Mouse (Mus musculus): ENCODE data around the gene AI467606.

The AI467606 gene

DNA sequence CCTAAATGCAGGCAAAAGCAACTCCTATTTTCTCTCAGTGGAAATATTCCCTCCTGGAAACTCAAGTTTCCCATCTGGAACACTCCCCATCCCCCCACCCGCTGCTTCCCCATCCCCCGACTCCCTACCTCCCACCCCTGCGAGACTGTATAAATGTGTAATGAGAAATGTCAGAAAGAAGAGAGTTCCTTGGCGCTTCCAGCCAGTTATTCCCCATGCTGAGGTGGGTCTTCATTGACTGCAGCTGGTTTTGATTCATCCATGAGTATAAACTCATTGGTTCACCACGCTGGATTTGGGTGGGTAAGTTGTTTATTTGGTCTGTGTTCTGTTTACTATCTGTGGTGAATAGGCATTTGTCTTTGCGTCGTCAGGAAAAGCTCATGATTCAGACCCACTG lies 5.3 kb downstream of the AI467606 start:
- DNase-seq = no peak

DNA sequence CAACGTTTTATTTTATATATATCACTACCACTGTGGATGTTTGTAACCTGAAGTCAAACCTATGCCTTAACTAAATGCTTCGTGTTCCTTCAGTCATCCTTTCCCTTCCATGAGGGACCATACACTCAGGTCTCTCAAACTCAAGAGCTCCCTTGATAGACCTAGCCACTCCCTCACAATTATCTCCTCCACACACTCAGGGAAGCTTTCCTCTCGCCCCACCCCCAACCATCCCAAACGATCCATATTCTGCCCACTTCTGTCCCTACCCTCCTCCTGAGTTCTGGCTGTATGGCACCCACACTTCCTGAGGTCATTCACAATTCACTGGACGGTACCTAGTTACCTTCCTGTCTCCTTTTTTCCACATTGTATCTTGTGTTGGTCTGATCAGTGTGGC lies 7.4 kb downstream of the AI467606 start:
- no peak for DNase-seq

DNA sequence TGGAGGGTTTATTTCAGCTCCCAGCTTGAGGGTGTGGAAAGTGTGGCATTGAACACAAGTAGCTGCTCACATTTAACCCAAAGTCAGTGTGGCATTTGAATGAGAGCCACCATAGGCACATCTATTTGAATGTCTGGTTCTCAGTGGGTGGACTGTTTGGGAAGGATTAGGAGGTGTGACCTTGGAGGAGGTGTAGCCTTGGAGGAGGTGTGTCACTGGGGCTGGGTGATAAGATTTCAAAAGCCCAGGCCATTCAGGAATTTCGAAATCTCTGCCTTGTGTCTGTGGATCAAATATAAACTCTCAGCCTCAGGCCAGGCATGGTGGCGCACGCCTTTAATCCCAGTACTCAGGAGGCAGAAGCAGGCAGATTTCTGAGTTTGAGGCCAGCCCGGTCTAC lies 7.8 kb downstream of the AI467606 start:
- DNase-seq = no peak

DNA sequence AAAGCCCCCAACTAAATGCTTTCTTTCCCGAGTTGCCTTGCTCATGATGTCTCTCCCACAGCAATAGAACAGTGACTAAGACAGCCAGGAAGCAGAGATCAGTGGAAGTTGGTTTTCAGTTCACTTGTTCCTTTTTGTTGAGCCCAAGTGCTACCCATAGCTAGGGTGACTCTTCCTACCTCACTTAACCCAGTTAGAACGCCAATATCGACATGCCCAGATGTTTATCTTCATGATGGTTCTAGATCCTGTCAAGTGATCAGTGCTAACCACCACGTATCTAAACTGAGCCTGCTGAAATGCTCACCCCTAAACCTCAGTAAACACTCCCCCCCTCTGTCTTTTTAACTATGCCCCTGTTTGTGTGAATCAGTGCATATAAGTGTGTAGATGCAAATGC lies 8.4 kb downstream of the AI467606 start:
- DNase-seq = no peak

DNA sequence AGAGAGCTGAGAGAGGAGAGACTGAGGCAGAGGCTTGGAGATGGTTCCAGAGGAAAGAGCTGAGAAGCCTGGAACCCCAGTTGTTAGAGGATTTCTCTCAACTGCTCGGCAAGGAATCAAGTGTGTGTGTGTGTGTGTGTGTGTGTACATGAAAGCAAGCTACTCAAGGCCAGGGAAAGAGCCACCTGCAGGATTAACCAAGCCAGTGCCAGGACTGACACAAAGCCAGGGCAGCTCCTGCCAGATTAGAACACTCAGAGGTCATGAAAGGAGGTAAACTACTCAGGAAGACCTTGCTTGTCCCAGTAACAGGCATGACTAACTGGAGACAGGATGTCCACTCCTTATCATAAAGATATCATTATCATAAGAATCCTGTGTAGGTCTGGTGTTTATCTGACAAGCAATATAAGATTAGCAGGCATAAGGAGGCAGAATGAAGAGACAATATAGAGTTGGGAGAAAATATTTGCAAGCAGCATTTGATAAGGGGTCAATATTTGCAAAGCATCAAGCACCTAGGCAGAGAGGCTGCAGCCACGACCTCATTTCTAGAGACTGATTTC lies 10.4 kb downstream of the AI467606 start:
- DNase-seq = no peak

DNA sequence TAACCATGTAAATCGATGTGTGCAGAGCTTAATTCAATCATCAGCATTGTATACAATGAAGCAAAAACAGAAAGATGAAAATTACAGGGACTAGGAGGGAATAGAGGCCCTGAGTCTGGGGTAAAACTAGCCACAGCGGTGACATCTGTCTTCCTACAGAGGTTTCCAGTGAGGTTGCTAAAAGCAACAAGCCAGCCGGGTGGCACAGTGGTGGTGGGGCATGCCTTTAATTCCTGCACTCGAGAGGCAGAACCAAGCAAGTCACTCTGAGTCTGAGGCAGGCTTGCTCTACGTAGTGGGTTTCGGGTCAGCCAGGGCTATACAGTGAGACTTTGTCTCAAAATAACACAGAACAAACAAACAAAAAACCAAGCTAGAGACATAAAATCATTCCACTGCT lies 11.0 kb downstream of the AI467606 start:
- DNase-seq = no peak

DNA sequence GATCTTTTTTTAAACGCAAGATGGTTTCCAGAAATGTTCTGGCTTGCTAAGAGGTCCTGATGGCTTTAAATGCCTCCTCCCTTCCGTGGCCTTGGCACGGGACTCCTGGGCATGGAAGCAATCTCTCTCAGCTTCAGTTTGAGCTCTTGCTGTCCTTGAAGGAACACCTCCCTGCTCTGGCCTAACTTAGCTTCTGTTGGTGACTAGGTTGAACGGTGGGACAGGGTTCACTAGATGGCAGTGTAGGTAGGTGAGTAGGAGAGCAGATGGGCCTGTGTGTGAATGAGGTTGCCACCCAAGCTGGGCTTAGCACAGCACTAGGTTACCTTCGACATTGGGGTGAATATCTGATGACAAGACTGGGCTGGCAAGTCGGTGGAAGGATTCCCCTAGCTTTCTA lies 12.8 kb downstream of the AI467606 start:
- DNase-seq = peak in 1 of 2 experiments; percentile 55

DNA sequence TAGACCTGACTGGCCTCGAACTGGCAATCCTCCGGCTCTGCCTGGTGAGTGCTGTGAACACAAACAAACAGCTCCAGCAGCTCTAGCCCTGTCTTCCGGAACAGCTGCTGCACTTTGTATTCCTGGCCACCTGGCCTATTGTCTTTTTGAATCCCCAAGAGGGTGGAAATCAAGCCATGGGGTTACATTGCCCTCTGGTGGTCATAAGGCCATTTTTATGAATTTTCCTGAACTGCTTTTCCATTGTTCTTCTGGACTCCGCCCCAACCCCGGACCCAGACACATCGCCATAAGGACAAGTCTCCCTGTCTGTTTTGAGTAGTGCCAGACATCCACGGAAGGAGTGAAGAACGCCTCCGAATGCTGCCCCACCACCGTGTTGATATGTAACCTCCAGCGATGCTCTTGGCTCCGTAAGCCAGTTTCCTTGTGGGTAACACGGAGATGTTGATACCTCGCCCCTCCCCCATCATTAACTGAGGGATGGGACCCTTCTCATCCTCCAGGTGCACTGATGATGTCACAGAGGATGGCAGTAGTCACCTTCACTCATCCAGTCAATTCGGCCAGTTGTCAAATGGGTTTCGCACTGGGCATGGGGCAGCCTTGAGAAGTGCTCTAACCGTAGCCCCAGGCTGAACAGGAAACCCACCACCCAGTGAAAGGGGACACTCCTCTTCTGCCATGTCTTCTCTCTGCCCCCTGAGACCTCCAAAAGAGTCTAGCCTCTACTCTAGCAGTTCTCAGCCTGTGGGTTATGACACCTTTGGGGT lies 13.6 kb downstream of the AI467606 start:
- peak; percentile 47 to 81 for DNase-seq

DNA sequence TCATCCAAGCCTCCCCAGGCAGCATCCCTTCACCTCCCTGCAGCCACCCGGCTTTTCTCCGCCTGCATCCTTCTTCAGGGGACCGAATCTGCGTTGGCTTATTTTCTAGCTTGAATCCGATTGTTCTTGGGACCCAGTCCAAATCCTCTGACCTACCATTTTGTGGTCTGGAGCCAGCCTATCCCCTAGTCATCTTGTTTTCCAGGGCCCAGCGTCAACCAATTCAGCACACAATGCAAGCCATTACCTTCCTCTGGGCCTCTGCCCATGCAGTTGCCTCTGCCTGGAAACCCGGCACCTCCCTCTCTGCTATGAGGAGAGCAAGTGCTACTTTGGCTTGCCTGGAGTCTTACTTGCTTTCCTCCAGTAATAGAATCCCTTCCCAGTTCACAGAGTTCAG lies 14.4 kb downstream of the AI467606 start:
- no peak for DNase-seq

DNA sequence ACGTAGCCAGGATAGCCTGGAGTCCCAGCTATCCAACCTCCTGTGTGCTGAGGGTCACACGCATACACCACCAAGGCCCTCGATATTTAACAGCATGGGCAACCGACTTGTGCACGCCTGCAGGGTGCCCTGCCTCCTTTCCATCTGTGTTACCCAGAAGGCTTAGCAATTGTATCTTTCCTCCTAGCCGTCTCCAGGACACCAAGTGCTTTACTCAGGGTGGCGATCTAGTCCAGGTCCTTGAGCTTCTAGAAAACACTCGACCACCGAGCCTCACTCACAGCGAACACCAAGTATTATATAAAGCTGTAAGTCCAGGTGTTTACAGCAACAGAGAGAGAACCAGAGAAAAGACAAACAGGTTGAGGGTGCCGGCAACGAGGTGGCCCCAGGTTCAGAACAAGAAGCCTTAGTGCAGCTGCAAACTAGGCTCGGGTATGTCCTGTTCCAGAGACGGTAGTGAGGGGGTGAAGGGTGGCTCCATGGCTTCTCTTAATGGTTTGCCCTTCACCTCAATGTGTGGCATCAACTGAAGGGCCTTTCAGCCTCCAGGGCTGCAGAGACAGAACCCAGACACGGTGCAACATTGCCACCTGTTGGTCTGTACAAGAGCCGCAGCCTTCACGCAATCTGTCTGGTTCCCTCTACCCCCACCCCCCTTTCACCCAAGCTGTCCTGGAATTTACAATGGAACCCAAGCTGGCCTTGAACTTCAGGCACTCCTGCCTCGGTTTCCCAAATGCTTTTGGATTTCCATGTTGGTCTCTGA lies 19.3 kb downstream of the AI467606 start:
- DNase-seq = peak; percentile 45 to 65

DNA sequence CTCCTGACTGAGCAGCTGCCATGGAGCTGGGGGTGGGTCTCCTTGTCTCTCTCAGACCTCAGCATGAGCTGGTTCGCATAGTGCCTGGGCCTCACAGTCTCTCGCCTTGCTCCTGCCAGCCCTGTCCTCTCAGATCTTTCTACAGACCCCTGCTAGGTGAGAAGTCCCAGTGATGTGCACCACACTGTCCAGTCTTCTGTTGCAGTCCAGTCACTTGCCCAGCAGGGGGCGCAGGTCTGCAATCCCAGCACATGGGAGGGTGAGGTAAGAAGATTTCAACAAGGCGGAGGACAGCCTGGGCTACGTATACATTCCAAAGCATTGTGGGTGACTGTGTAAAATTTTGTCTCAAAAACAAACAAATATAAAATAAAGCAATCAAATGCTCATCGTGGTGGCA lies 20.3 kb downstream of the AI467606 start:
- peak; percentile 55 to 71 for DNase-seq

DNA sequence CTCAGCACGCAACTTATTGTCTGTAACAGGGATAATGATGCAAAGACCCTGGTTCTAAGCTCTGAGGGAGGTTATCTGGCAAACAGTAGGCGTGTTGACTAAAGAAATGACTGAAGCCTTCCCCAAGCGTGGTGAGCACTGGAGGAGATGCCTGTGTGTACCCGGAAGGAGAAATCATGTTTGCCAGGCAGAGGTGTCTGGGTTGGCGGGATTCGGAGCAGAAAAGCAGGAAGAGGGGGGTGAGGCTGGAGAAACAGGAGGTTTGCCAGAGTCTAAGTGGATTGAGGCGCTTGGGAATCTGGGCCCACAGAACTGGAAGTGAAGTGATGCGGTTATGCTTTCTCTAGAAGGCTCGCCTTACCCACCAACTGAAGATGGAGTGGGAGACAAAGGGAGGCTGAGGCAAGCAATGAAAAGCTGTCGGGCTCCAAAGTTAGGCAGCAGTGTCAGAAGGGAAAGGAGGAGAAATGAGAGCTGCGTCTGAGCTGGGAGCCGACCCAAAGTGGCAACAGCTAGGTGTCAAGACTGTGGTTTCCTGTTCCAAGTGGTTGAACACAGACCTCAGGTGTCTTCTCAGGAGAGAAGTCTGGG lies 21.2 kb downstream of the AI467606 start:
- DNase-seq = no peak

DNA sequence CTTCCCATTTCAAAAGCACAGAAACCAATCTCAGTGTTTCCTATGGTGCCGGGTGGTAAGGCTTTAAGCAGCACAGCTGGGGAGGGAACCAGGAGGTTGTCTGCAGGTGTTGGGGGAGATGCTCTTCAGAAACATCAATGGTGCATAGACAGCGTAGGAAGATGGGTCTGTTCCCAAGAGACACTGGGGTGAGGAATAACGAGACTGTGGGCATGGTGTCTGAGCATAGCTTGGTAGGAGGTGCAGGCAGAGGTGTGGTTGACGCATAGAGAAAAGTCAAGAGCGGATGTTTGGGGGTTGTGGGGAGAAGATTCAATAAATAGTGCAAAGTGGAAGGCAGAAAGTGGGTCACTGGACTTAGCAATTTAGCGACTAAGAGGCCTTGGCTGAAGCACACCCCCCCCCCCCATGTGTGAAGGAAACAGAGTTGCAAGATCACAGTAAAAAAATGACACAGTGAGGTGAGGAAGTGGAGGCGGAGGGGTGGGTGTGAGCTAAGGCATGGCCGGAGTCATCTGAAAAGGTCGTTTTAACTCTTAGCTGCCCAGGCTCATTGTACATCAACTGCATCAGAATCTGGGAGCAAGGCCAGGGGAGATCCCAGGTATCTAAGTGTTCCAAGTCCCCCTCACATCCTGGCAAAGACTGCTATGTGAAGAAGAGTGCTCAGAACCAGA lies 21.9 kb downstream of the AI467606 start:
- no peak for DNase-seq

DNA sequence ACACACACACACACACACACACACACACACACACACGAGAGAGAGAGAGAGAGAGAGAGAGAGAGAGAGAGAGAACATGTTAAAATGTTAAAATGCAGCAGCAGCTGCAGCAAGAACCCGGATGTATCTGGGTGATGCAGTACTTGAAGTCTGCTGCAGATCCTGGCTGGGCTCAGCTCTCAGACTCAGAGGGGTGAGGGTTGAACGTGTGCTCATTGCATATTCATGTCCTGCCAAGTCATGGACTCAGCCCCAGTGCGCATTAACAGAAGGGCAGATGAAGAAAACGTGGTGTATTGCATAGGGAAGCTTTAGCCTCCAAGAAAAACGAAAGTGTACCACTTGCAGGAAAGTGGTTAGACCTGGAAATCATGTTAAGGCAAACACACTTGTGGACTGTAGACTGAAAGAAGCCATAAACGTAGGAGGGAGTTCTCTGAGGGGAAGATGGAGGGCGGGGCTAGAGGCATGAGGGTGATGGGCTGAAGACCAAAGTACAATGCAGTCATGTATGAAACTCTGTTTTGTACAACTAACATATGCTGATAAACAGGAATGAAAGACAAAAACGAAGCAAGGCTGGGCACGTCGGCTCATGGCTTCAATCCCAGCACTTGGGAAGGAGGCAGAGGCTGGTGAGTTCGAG lies 22.6 kb downstream of the AI467606 start:
- no peak for DNase-seq

DNA sequence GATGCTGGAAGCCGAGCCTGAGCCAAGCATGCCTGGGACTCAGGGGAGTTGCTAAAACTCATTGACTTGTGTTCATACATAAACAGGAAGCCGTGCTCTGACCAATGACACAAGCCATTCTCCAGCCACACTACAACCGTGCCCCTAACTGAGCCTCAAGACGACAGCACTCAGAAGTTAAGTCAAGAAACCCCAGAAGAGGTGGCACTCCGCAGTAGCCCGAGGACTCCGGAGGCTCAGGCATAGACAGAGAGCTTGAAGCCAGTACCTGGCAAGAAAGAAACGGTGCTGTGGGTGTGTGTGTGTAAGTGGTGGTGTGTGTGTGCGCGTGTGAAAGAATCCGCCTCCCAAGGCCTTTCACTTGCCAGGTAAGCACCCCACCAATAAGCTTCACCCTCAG lies 23.8 kb downstream of the AI467606 start:
- DNase-seq = no peak

DNA sequence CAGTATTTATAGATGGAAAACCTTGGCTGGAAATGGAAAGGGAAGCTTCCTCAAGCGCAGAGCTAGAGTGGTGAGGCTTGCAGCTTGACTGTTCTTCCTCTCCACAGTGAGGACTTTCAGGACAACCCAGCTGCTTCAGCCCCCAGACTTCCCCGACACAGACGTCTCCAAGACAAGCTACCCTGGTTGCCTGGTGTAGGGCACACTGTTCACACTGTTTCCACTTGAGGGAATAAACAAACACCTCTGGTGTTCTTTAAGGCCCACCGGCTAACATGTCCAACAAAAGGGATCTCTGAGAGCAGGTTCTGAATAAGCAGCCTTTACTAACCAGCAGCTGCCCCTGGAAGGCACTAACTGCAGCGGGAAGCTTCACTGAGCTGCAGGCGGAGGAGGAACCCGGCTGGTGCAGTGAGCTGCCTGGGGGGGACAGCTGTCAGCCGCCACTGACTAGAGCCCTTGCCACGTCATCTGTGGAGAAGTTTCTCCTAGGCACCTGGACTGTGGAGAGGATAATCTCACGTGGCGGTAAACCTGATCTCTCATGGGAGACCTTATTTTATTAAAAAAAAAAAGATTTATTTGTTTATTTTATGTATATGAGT lies 25.3 kb downstream of the AI467606 start:
- DNase-seq = no peak

DNA sequence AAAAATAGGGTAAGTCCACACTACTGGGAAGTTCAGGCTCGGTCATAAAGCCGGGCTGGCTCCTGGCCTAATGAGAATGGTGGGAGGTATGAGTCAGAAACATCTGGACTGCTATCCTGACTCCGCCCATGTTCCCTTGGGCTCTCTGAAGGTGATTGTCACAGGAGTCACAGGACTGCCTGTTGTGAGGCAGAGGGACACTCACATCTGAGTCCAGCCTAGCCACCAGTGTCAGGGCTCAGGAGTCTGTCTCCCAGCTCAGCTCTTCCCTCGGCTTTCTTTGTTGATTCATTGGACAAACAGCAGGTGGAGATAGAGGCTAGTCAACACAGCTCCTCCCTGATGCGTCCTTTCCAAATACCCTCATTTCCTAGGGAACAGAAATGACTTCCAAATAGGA lies 26.8 kb downstream of the AI467606 start:
- DNase-seq = no peak

DNA sequence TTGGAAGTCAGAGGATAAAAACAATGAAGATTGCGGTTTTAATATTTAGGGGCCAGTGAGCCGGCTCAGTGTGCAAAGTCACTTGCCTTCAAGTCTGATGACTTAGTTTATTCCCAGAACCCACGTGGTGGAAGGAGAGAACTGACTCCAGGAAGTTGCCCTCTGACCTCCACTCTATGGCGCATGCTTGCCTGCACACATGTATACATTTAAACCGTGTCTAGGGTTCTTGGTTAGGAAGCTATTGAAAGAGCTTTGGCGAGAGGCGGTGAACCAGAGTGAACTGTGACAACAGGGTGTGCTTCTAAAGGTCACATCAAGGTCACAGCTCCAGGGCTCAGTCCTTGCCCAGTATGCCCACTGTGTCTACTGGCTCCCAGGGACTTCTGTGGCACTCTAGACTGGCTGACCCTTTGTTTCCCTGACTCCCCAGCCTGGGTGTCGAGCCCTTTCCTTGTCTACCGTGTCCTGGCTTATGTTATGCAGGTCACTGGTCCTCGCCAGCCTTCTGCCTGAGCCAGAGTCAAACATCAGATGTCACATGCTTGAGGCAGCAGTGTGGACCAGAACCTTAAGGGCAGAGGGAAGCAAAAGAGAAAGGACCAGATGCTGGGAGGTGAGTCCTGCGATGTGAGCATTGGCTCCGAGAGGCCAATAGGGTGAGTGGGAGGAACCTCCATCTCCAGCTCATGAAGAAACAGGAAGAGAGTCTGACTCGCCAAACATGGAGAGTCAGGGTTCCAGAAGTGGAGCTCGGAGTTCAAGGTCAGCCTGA lies 27.7 kb downstream of the AI467606 start:
- no peak for DNase-seq

DNA sequence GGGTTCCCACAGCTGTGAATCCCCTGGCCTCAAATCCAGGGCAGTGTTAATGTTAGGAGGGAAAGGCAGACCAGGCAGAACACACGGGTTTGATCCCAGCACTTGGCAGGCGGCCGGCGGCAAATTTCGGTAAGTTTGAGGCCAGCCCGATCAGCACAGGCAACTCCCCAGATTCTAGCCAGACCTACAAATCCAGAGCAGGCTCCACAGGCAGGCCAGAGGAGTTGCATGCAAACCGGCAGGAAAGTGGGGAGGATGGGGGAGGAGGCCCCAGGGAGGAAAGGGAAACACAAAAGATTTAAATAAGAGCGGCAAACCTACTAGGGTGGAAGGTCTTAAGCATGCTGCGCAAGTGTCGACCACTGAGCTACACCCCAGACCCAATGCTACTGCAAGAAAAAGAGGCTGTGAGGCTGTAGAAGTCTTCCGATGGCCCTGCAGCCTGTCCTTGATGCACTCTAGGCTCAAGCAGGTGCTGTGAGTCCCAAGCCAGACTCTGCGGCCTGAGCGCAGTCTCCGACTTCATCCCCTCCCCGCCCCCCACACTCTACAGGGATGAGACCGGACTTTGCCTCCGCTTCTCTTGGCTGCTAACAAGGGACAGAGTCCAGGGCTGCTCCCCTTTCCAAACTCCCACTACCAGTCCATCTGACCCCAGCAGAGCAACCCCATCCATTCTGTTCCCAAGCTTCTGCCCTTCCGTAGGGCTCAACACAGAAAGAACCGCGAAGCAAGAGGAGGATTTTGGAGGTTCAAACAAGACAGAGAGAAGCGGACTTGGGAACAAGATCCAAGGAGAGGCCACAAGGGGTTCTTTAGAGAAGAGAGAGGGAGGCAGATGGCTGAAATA lies 30.1 kb downstream of the AI467606 start:
- no peak for DNase-seq

DNA sequence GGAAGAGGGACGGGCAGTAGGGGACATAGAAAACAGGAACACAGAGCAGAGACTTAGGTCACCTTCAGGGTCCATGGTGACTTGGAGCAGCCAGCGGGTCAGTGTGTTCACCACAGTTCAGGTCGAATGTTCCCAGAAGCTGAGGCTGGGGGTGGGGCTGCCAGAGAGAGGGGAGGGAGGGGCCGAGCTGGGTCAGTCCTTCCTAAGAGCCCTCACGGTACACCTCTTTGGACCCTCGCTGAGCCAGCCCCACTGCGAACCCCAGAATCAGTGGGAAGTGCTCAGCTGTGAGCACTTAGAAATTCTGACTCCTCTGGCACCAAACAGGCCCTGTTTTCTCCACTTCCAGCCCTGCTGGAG lies 30.7 kb downstream of the AI467606 start, which contains the start of gene Qprt:
TSS of gene Qprt (minus strand) at position 316 of the 360 bp plus-strand sequence.
- no peak for DNase-seq

All from thymus, adult 18-20 months (tissue).